In genomic region chr9:44134851-44135730, GRCm38 (mm10) we compare ENCODE assay signal across 9 mouse cellular contexts. TPM values are rescaled to one million over a fixed set of nuclear protein-coding genes. Genes with fewer than 3 reads are reported as not detected.
DNase-seq lines count a peak whose midpoint lies in the region; ATAC-seq and TF ChIP-seq lines count a peak whose summit lies in the region.
"Had no signal": no experiment of that assay in that cellular context is flagged by ENCODE, and none has a peak within 500 bp of the region (broad histone marks: within the 10 kb centered on the region; RNA-seq: fewer than 3 reads in every experiment).

No protein-coding gene starts in this region.

- peaks cover 11 to 26% of the 10 kb centered on the region in 2 experiments for H3K4me1 ChIP-seq in CH12.LX (ENCODE audit: control insufficient read depth in 1 of 2, insufficient read depth in 2 of 2)
- peaks cover 48% of the 10 kb centered on the region for H3K4me1 ChIP-seq in forebrain, embryonic 12.5 days
- peaks cover 67% of the 10 kb centered on the region for H3K4me1 ChIP-seq in hindbrain, embryonic 10.5 days (replicated peaks)
- peaks cover 48% of the 10 kb centered on the region for H3K4me1 ChIP-seq in limb, embryonic 12.5 days (replicated peaks)
- H3K4me1 ChIP-seq in midbrain, embryonic 15.5 days, result peaks cover 28% of the 10 kb centered on the region

- WGBS in forebrain, embryonic 12.5 days, result 4% methylated on average over 49 of the region's 49 CpGs
- WGBS in hindbrain, embryonic 10.5 days, result 3% methylated on average over 49 of the region's 49 CpGs
- 2% methylated on average over 48 of the region's 49 CpGs for WGBS in limb, embryonic 12.5 days
- 2% methylated on average over 49 of the region's 49 CpGs for WGBS in midbrain, embryonic 15.5 days

- in situ Hi-C loops in CH12.LX (cut with MboI; ENCODE audit: low pct_ligation_motif_present, low pct_unique_long_range_greater_than_20kb, low sequenced_read_pairs), result no loop called here

- no peak for TF ChIP-seq EP300 in CH12.LX (IDR thresholded peaks at IDR 0.05; ENCODE audit: low read length)

- peak overlapping the region; percentile 13 to 29 (median 25) for H3K4me3 ChIP-seq in CH12.LX (replicated peaks in 1 of 3; ENCODE audit: low read depth in 2 of 3, low read length in 2 of 3, poor library complexity in 1 of 3)
- H3K4me3 ChIP-seq in forebrain, embryonic 12.5 days (replicated peaks), result peak overlapping the region; percentile 51
- peak overlapping the region; percentile 61 for H3K4me3 ChIP-seq in hindbrain, embryonic 10.5 days
- peak overlapping the region; percentile 55 for H3K4me3 ChIP-seq in limb, embryonic 12.5 days (replicated peaks)
- H3K4me3 ChIP-seq in midbrain, embryonic 15.5 days, result peak overlapping the region; percentile 40

- peak overlapping the region; percentile 84 for H3K4me2 ChIP-seq in CH12.LX (ENCODE audit: insufficient read depth, low read depth, poor library complexity, severe bottlenecking)
- peak overlapping the region; percentile 90 for H3K4me2 ChIP-seq in forebrain, embryonic 12.5 days
- peak overlapping the region; percentile 92 for H3K4me2 ChIP-seq in limb, embryonic 12.5 days
- H3K4me2 ChIP-seq in midbrain, embryonic 15.5 days, result peak overlapping the region; percentile 70

- H3K9ac ChIP-seq in CH12.LX (ENCODE audit: insufficient read depth, low read depth), result no peak overlapping the region
- H3K9ac ChIP-seq in forebrain, embryonic 12.5 days, result peak overlapping the region; percentile 60
- peak overlapping the region; percentile 63 for H3K9ac ChIP-seq in limb, embryonic 12.5 days (replicated peaks)
- H3K9ac ChIP-seq in midbrain, embryonic 15.5 days, result peak overlapping the region; percentile 5; the same call in 1 of the 2 replicates

- peaks cover 0 to 7% of the 10 kb centered on the region in 2 experiments for H3K36me3 ChIP-seq in CH12.LX (replicated peaks in 1 of 2; ENCODE audit: control insufficient read depth in 1 of 2, insufficient read depth in 1 of 2, low read length in 1 of 2)
- peaks cover 10% of the 10 kb centered on the region for H3K36me3 ChIP-seq in forebrain, embryonic 12.5 days (replicated peaks)
- H3K36me3 ChIP-seq in hindbrain, embryonic 10.5 days, result peaks cover 10% of the 10 kb centered on the region; the same call in 1 of the 2 replicates
- H3K36me3 ChIP-seq in limb, embryonic 12.5 days, result peaks cover 14% of the 10 kb centered on the region
- no peaks in the 10 kb centered on the region for H3K36me3 ChIP-seq in midbrain, embryonic 15.5 days (replicated peaks)

- H3K79me2 ChIP-seq in CH12.LX (replicated peaks; ENCODE audit: control insufficient read depth, extremely low read depth, insufficient read depth, poor library complexity, severe bottlenecking), result no peaks in the 10 kb centered on the region

- TF ChIP-seq CTCF in CH12.LX (conservative IDR thresholded peaks at IDR 0.05 in 1 of 2, IDR thresholded peaks at IDR 0.05 in 1 of 2; ENCODE audit: low read depth in 2 of 2, low read length in 2 of 2), result no peak

- H3K27ac ChIP-seq in CH12.LX (ENCODE audit: insufficient read depth, low read depth), result no peak overlapping the region
- 0 out of 2 replicates have a peak overlapping the region, but pooled peaks have one; percentile 19 for H3K27ac ChIP-seq in forebrain, embryonic 12.5 days
- peak overlapping the region; percentile 79 for H3K27ac ChIP-seq in hindbrain, embryonic 10.5 days
- no peak overlapping the region; the same call in 1 of the 2 replicates for H3K27ac ChIP-seq in limb, embryonic 12.5 days
- no peak overlapping the region for H3K27ac ChIP-seq in midbrain, embryonic 15.5 days

- peak; percentile 13; the same call in 1 of the 2 replicates for ATAC-seq in forebrain, embryonic 12.5 days (ENCODE audit: low FRiP score)
- no peak for ATAC-seq in limb, embryonic 12.5 days (ENCODE audit: insufficient number of reproducible peaks, insufficient read depth, low FRiP score, low TSS enrichment, low read depth)
- 0 out of 2 replicates have a peak, but pooled peaks have one; percentile 43 for ATAC-seq in midbrain, embryonic 15.5 days (replicated peaks)

- TF ChIP-seq POLR2A in CH12.LX (IDR thresholded peaks at IDR 0.05; ENCODE audit: low read depth, low read length), result no peak

- no peak for TF ChIP-seq RAD21 in CH12.LX (IDR thresholded peaks at IDR 0.05; ENCODE audit: low read depth, low read length)

- peaks cover 58% of the 10 kb centered on the region for H3K27me3 ChIP-seq in CH12.LX (replicated peaks)
- H3K27me3 ChIP-seq in forebrain, embryonic 12.5 days, result peaks cover 65% of the 10 kb centered on the region
- peaks cover 66% of the 10 kb centered on the region for H3K27me3 ChIP-seq in hindbrain, embryonic 10.5 days (ENCODE audit: insufficient read depth, poor library complexity, severe bottlenecking)
- peaks cover 71% of the 10 kb centered on the region for H3K27me3 ChIP-seq in limb, embryonic 12.5 days
- peaks cover 41% of the 10 kb centered on the region for H3K27me3 ChIP-seq in midbrain, embryonic 15.5 days (replicated peaks)

- dilution Hi-C loops in CH12.LX (cut with MboI; ENCODE audit: extremely low pct_ligation_motif_present, extremely low pct_unique_long_range_greater_than_20kb, low sequenced_read_pairs), result no loop called here

- no peaks in the 10 kb centered on the region for H3K9me3 ChIP-seq in CH12.LX (replicated peaks; ENCODE audit: low read length)
- H3K9me3 ChIP-seq in forebrain, embryonic 12.5 days, result no peaks in the 10 kb centered on the region
- H3K9me3 ChIP-seq in hindbrain, embryonic 10.5 days, result no peaks in the 10 kb centered on the region
- H3K9me3 ChIP-seq in limb, embryonic 12.5 days, result no peaks in the 10 kb centered on the region
- H3K9me3 ChIP-seq in midbrain, embryonic 15.5 days, result no peaks in the 10 kb centered on the region

- no peak for DNase-seq in CH12.LX (ENCODE audit: extremely low read depth)
- peak; percentile 51 for DNase-seq in adrenal gland, adult 8-10 months
- peak; percentile 33 for DNase-seq in hindbrain, embryonic 10.5 days (ENCODE audit: low spot score)
- DNase-seq in frontal cortex, postnatal 14 days (ENCODE audit: low spot score in 2 of 2), result no peak
- no peak for DNase-seq in layer of hippocampus, adult 18-20 months (ENCODE audit: low spot score in 2 of 2)

RNA-seq across cellular contexts. Expression of gene Mcam, which starts 0.8 kb away (rescaled TPM):
- total RNA-seq in CH12.LX (2012; rRNA removed), result 0.98 and 1.1 TPM in 2 replicates
- 0.56 and 0.73 TPM in 2 replicates for total RNA-seq in CH12.LX (2014; rRNA removed)
- polyA plus RNA-seq in CH12.LX (2012; ENCODE audit: insufficient read length, low read depth), result 0.40 and 0.57 TPM in 2 replicates
- total RNA-seq in adrenal gland, adult 8-10 months (2022), result 10 to 100 TPM; 21.4 to 70.9 (median 38.2) TPM
- polyA plus RNA-seq in forebrain, embryonic 12.5 days (2016; fragmentation: Nextera tagmentation; extraction: Ambion mirVana), result 13.4 and 14.2 TPM in 2 replicates
- polyA plus RNA-seq in hindbrain, embryonic 10.5 days (2016; fragmentation: Nextera tagmentation; extraction: Ambion mirVana), result 10.8 and 11.2 TPM in 2 replicates
- 18.0 and 18.1 TPM in 2 replicates for polyA plus RNA-seq in limb, embryonic 12.5 days (2016; fragmentation: Nextera tagmentation; extraction: Ambion mirVana)
- 11.7 and 11.9 TPM in 2 replicates for polyA plus RNA-seq in midbrain, embryonic 15.5 days (2015; fragmentation: Nextera tagmentation; extraction: Ambion mirVana)
- 10 to 100 TPM in 1 of 2 experiments, 1 to 10 TPM in 1; 7.9 to 11.3 TPM for total RNA-seq in layer of hippocampus, adult 18-20 months (2021)

RNA-seq across cellular contexts. Expression of gene Rnf26, which starts 21.8 kb away (rescaled TPM):
- total RNA-seq in CH12.LX (2012; rRNA removed) (15.3 and 15.4 TPM in 2 replicates), CH12.LX (2014; rRNA removed) (9.2 and 11.7 TPM in 2 replicates)
- 31.5 and 40.0 TPM in 2 replicates for polyA plus RNA-seq in CH12.LX (2012; ENCODE audit: insufficient read length, low read depth)
- 10 to 100 TPM; 29.8 to 36.7 (median 31.5) TPM for total RNA-seq in adrenal gland, adult 8-10 months (2022)
- polyA plus RNA-seq in forebrain, embryonic 12.5 days (2016; fragmentation: Nextera tagmentation; extraction: Ambion mirVana), result 69.6 and 69.9 TPM in 2 replicates
- 75.6 and 76.9 TPM in 2 replicates for polyA plus RNA-seq in hindbrain, embryonic 10.5 days (2016; fragmentation: Nextera tagmentation; extraction: Ambion mirVana)
- polyA plus RNA-seq in limb, embryonic 12.5 days (2016; fragmentation: Nextera tagmentation; extraction: Ambion mirVana), result 89.6 and 91.4 TPM in 2 replicates
- 29.2 and 32.4 TPM in 2 replicates for polyA plus RNA-seq in midbrain, embryonic 15.5 days (2015; fragmentation: Nextera tagmentation; extraction: Ambion mirVana)
- total RNA-seq in layer of hippocampus, adult 18-20 months (2021), result 10 to 100 TPM; 29.7 to 29.8 TPM

RNA-seq across cellular contexts. Expression of gene Gm49380, which starts 21.8 kb away (rescaled TPM):
- total RNA-seq in CH12.LX (2012; rRNA removed) (not detected in 2 replicates), CH12.LX (2014; rRNA removed) (not detected in 2 replicates)
- not detected in 2 replicates for polyA plus RNA-seq in CH12.LX (2012; ENCODE audit: insufficient read length, low read depth)
- total RNA-seq in adrenal gland, adult 8-10 months (2022), result 1 to 10 TPM in 1 of 4 experiments, under 1 TPM in 3; 0.20 to 1.1 (median 0.93) TPM
- 0.14 and 0.36 TPM in 2 replicates for polyA plus RNA-seq in forebrain, embryonic 12.5 days (2016; fragmentation: Nextera tagmentation; extraction: Ambion mirVana)
- 0.22 and 0.75 TPM in 2 replicates for polyA plus RNA-seq in hindbrain, embryonic 10.5 days (2016; fragmentation: Nextera tagmentation; extraction: Ambion mirVana)
- polyA plus RNA-seq in limb, embryonic 12.5 days (2016; fragmentation: Nextera tagmentation; extraction: Ambion mirVana), result 0.08 and 0.17 TPM in 2 replicates
- polyA plus RNA-seq in midbrain, embryonic 15.5 days (2015; fragmentation: Nextera tagmentation; extraction: Ambion mirVana), result 0.13 and 0.25 TPM in 2 replicates
- under 1 TPM in 1 of 2 experiments, not detected in 1; 0.38 TPM for total RNA-seq in layer of hippocampus, adult 18-20 months (2021)

RNA-seq across cellular contexts. Expression of gene C1qtnf5, which starts 28.0 kb away (rescaled TPM):
- total RNA-seq in CH12.LX (2012; rRNA removed) (not detected in 2 replicates), CH12.LX (2014; rRNA removed) (not detected in 2 replicates)
- not detected in 2 replicates for polyA plus RNA-seq in CH12.LX (2012; ENCODE audit: insufficient read length, low read depth)
- total RNA-seq in adrenal gland, adult 8-10 months (2022), result 10 to 100 TPM; 13.7 to 22.0 (median 18.7) TPM
- polyA plus RNA-seq in forebrain, embryonic 12.5 days (2016; fragmentation: Nextera tagmentation; extraction: Ambion mirVana), result 0.58 and 0.73 TPM in 2 replicates
- polyA plus RNA-seq in hindbrain, embryonic 10.5 days (2016; fragmentation: Nextera tagmentation; extraction: Ambion mirVana), result 0.31 and 1.1 TPM in 2 replicates
- 0.84 TPM in 1 of 2 replicates, not detected in the other for polyA plus RNA-seq in limb, embryonic 12.5 days (2016; fragmentation: Nextera tagmentation; extraction: Ambion mirVana)
- 2.9 and 4.1 TPM in 2 replicates for polyA plus RNA-seq in midbrain, embryonic 15.5 days (2015; fragmentation: Nextera tagmentation; extraction: Ambion mirVana)
- 10 to 100 TPM; 16.9 to 21.2 TPM for total RNA-seq in layer of hippocampus, adult 18-20 months (2021)

RNA-seq across cellular contexts. Expression of gene Mfrp, which starts 33.6 kb away (rescaled TPM):
- total RNA-seq in CH12.LX (2012; rRNA removed) (0.04 TPM in 1 of 2 replicates, not detected in the other), CH12.LX (2014; rRNA removed) (not detected in 2 replicates)
- not detected in 2 replicates for polyA plus RNA-seq in CH12.LX (2012; ENCODE audit: insufficient read length, low read depth)
- total RNA-seq in adrenal gland, adult 8-10 months (2022), result under 1 TPM in 2 of 4 experiments, not detected in 2; 0.10 to 0.31 TPM
- polyA plus RNA-seq in forebrain, embryonic 12.5 days (2016; fragmentation: Nextera tagmentation; extraction: Ambion mirVana), result 0.27 and 0.33 TPM in 2 replicates
- polyA plus RNA-seq in hindbrain, embryonic 10.5 days (2016; fragmentation: Nextera tagmentation; extraction: Ambion mirVana), result 0.14 and 0.30 TPM in 2 replicates
- 0.29 and 0.40 TPM in 2 replicates for polyA plus RNA-seq in limb, embryonic 12.5 days (2016; fragmentation: Nextera tagmentation; extraction: Ambion mirVana)
- 0.08 and 0.13 TPM in 2 replicates for polyA plus RNA-seq in midbrain, embryonic 15.5 days (2015; fragmentation: Nextera tagmentation; extraction: Ambion mirVana)
- total RNA-seq in layer of hippocampus, adult 18-20 months (2021), result 1 to 10 TPM in 1 of 2 experiments, under 1 TPM in 1; 0.30 to 1.8 TPM
- total RNA-seq: gastrocnemius, postnatal 4 days had no signal

Comparison
In these comparisons a context has a peak if more than half of its experiments do, and no peak if none do; other contexts are left out.
1. DNase-seq: peak in adrenal gland, adult 8-10 months (single experiment) and hindbrain, embryonic 10.5 days (single experiment); none in CH12.LX (single experiment), frontal cortex, postnatal 14 days (0 of 2) and layer of hippocampus, adult 18-20 months (0 of 2).
2. H3K27ac ChIP-seq: peak in forebrain, embryonic 12.5 days (single experiment) and hindbrain, embryonic 10.5 days (single experiment); none in CH12.LX (single experiment), limb, embryonic 12.5 days (single experiment) and midbrain, embryonic 15.5 days (single experiment).
3. Peak in every context shown above with its lines, with median percentiles within 50 percentile points of each other: H3K4me2 ChIP-seq and H3K4me3 ChIP-seq.